Mouse (Mus musculus) adrenal gland, postnatal 25 days (tissue): ENCODE measurements around the gene Atp13a3. TPM values are rescaled to one million over a fixed set of nuclear protein-coding genes. Genes with fewer than 3 reads are reported as not detected.
"Not testable (repeated sequence)": the region's sequence is repeated elsewhere in the genome, so short reads cannot be mapped to it uniquely, and the experiment has no call there.

ENCODE experiments used
- DNase-seq: peaks from one replicate; pipeline ENCODE4 v3.0.0; 2021; ENCODE audit warnings: mixed read lengths
- total RNA-seq: library from RNA; stranded (reverse); gene quantifications from 2 replicates; pipeline ENCODE4 v1.2.3, GENCODE M21; 2021

The Atp13a3 gene
- total RNA-seq, 1 experiment from 2014 or later = 75.3 TPM

- no peak for DNase-seq
These were observed 6.9 kb upstream of the Atp13a3 start for GRCm38 (mm10) chr16:30412680-30413079.

GRCm38 (mm10) chr16:30410914-30411313 lies 5.1 kb upstream of the Atp13a3 start:
- no peak for DNase-seq

GRCm38 (mm10) chr16:30407513-30407912 lies 1.7 kb upstream of the Atp13a3 start:
- no peak for DNase-seq

GRCm38 (mm10) chr16:30403528-30403927 lies 2.2 kb downstream of the Atp13a3 start:
- no peak for DNase-seq

GRCm38 (mm10) chr16:30397127-30398057 lies 8.4 kb downstream of the Atp13a3 start:
- DNase-seq = peak; percentile 10

- no peak for DNase-seq
These were observed 10.6 kb downstream of the Atp13a3 start for GRCm38 (mm10) chr16:30395136-30395535.

- DNase-seq = no peak
These were observed 15.0 kb downstream of the Atp13a3 start for GRCm38 (mm10) chr16:30390650-30391340.

GRCm38 (mm10) chr16:30389831-30390649 lies 15.7 kb downstream of the Atp13a3 start:
- DNase-seq = no peak

GRCm38 (mm10) chr16:30389210-30389684 lies 16.5 kb downstream of the Atp13a3 start:
- peak; percentile 34 for DNase-seq

GRCm38 (mm10) chr16:30388522-30389209 lies 17.1 kb downstream of the Atp13a3 start:
- peak; percentile 92 for DNase-seq

- peak; percentile 51 for DNase-seq
These were observed 17.8 kb downstream of the Atp13a3 start for GRCm38 (mm10) chr16:30387871-30388460.

- no peak for DNase-seq
These were observed 18.8 kb downstream of the Atp13a3 start for GRCm38 (mm10) chr16:30386911-30387439.

- DNase-seq = no peak
These were observed 20.2 kb downstream of the Atp13a3 start for GRCm38 (mm10) chr16:30385531-30385930.

- no peak for DNase-seq
These were observed 29.5 kb downstream of the Atp13a3 start for GRCm38 (mm10) chr16:30376237-30376636.

- DNase-seq = no peak
These were observed 30.8 kb downstream of the Atp13a3 start for GRCm38 (mm10) chr16:30374927-30375326.

GRCm38 (mm10) chr16:30374266-30374665 lies 31.5 kb downstream of the Atp13a3 start:
- DNase-seq = no peak

- DNase-seq = not testable (repeated sequence)
These were observed 32.5 kb downstream of the Atp13a3 start for GRCm38 (mm10) chr16:30373286-30373685.

GRCm38 (mm10) chr16:30367395-30367794 lies 38.4 kb downstream of the Atp13a3 start:
- DNase-seq = no peak

GRCm38 (mm10) chr16:30364604-30365003 lies 41.2 kb downstream of the Atp13a3 start:
- DNase-seq = no peak

- DNase-seq = no peak
These were observed 43.2 kb downstream of the Atp13a3 start for GRCm38 (mm10) chr16:30362528-30362927.

- DNase-seq = not testable (repeated sequence)
These were observed 52.3 kb downstream of the Atp13a3 start for GRCm38 (mm10) chr16:30353489-30353888.
